Mouse (Mus musculus) thymus, adult 18-20 months (tissue): Measurements from ENCODE around the gene Grid2.
"Not testable (repeated sequence)": the region's sequence is repeated elsewhere in the genome, so short reads cannot be mapped to it uniquely, and the experiment has no call there.

Experiments used
- DNase-seq, 2 experiments: peaks; one replicate each; pipeline ENCODE4 v3.0.0; 2022; ENCODE audit warnings: mixed read lengths in 2 of 2

Gene Grid2

GRCm38 (mm10) chr6:63255826-63256555 is at the start of gene Grid2:
Gene Grid2 (plus strand): TSS chr6:63255876.
- no peak for DNase-seq

- no peak for DNase-seq
Measured at GRCm38 (mm10) chr6:63250738-63251137, 4.9 kb upstream of the Grid2 start.

- no peak for DNase-seq
Measured at GRCm38 (mm10) chr6:63256556-63257405, 1.1 kb downstream of the Grid2 start.

DNA sequence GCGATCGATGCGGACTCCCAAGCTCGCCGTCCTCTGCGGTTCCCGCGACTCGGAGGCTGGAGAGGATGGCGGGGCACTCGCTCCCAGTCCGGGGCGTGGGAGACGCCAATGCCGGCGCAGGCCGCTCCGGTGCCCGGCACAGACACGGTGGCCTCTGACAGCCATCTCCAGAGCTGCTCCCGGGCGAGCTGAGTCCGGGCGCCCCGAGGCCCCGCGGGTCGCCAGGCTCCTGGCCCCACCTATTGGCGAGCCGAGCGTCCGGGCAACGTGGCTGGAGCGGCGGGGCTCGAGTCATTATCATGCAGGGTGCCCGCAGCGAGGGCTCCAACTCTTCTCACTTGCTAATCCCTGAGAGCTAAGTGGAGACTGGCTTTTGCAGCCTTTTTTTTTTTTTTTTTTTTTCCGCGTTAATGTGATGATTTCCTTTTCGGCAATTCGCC is 1.8 kb downstream of the Grid2 start:
- no peak for DNase-seq

DNA sequence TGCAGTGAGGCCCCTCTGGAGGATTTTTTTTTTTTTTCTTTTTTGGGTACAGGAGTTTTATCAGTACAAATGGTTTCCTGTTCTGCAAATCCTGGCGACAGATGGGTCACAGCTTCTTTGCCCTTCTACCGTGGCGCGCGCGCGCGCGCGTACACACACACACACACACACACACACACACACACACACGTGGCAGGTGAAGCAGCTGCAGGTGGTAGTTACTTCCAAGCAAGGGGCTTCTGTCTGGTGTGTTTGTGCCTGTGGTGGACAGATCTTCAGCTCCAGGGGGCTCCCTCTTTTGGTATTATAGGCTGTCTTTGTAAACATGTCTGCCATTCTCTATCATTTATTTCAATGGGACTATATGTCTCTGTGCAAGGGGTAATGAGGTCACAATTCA is 2.2 kb downstream of the Grid2 start:
- no peak for DNase-seq

DNA sequence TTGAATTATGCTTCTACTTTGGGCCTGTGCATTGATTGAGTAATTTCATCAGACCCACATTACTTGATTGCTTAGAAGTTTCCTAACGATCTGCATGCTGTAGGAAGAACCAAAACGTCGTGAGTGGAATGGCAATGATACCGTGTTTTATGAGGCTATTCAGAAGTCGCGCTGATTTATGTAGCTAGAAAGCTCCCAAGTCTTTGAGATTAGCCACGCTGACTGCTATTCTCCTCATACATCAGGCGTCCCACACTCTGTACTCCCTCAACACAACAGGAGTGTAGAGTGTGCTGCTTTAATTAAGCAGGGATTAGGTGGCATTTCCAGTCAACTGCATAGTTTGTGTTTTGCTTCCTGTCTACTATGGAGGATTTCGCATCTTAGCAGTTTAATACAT is 4.1 kb downstream of the Grid2 start:
- DNase-seq, result no peak

GRCm38 (mm10) chr6:63284419-63284818 is 28.7 kb downstream of the Grid2 start:
- DNase-seq, result no peak

GRCm38 (mm10) chr6:63342438-63343004 is 86.8 kb downstream of the Grid2 start:
- no peak for DNase-seq

- DNase-seq, result no peak
Measured at GRCm38 (mm10) chr6:63347015-63347414, 91.3 kb downstream of the Grid2 start.

DNA sequence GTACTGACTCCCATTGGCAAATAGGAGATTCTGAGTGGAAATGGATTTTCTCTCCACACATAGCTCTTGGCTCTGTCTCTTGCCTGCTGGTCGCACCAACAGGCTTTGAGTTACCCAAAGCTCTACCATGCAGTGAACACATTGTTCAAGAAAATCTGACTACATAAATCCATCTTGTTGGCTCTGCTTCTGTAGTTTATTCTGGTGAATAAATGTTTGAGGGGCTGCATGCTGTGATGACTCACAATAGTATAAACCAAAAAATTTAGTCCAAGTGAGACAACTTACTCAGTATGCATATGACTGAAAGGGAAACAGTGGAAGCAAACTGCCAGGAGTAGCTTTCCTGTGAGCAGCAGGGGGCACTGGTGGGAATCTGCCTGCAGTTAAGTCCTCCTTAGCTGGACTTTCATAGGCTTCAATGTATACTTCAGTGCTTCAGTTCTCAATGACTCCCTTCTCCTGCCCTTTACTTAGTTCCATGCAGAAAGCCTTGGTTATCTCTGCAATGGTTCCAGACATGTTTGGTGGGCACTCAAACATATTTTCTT is 125.5 kb downstream of the Grid2 start:
- DNase-seq, result no peak

DNA sequence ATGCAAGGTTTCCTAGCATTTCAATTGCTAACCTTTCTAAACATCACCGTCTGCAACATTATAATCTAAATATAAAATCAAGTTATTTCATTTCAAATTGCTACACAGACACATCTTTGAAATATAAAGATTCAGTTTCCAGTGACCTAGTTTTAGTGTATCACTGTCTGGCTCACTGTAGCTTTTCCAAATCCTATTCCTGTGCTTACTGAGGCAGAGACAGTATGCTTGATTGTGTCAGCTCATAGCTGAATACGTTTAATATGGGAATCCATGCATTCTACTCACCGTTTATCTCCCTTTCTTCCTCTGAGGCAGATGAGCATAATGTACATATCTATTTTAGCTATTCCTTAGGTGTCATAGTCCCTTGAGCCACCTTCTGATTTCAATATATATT is 146.0 kb downstream of the Grid2 start:
- DNase-seq, result no peak

DNA sequence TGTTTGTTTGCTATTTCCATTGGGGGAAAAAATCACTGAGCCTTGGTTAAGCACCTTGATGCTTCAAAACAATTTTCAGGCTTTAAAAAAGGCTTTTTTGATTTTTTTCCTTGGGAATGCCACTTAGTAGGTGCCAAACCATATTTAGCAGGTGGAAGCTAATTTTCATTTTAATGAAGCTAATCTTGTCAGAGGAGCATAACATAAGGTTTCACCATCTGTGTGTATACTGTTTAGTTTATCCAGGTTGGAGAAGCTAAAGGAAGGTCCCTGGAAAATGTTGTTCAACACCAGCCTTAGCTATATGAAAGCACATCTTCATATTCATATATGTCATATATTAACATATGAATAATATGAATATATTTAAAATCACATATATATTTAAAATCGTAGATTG is 161.9 kb downstream of the Grid2 start:
- no peak for DNase-seq

DNA sequence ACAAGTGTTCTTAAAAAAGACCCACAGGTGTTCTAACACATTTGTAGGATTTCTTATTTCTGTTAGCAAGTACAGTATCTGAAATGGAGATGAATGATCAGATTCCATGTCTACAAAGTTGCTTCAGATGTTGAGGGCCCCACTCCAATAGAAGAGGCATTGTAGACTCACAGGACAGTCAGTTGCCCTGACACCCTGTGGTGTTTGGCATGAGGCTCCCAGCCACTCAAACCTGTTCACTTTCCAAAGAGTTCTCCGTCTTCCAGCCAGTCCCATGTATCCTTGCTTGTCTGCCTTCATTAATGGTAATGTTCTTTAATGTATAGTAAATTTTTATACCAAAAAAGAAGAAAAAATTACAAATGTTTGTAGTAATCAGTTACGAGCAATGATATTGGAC is 177.1 kb downstream of the Grid2 start:
- DNase-seq, result no peak

DNA sequence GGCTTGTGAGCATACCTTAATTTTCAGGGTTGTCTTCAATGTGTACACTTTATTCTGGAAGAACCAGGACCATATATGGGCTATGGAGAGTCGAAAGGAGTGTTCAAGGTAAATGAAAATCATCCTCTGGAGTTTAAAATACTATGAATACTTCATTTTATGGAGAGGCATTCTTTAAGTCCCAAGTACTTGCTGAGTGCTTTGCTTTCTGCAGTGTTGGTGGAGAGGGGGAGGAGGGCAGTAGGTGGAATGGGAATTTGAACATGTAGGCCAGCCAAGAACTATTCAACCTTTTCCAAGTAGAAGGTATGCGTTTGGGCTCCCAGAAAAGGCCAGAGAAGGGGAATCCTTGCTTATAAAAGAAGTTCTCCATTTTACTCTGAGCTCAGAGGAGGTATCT is 192.5 kb downstream of the Grid2 start:
- DNase-seq, result no peak

DNA sequence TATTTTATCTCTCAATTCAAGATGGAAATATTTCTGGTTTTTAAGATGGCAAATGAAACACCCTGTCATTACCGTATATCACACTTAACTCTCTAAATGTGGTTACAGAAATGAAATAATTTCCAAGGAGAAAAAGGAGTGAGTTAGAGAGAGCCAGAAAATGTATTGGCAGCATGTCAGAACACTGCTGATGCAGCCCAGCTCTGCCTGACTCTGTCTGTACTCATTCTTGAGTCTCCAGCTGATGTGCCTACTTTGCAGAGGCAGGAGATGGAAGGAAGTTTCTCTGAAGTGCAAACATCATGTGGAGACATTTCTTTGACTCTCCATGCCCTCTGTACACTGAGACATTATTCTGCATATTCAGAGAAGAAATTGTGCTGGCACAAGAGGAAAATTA is 226.5 kb downstream of the Grid2 start:
- no peak for DNase-seq

DNA sequence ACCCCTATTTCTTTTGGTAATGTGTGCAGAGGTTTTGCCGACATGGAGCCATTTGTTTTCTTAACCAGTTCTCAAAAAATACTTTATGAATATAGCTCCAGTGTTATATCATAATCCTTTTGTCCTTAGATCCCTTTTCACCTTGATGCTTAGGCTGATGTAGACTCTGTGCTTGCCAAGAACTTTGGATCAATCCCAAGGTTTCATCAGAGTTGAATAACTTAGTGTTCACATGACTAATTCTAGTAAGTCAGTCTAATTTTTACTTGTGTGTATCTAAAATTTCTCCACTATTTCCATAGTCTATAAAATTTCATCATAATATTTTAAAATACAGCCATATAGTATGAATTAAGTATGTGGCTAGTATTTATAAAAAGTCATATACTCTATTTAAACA is 259.3 kb downstream of the Grid2 start:
- no peak for DNase-seq

DNA sequence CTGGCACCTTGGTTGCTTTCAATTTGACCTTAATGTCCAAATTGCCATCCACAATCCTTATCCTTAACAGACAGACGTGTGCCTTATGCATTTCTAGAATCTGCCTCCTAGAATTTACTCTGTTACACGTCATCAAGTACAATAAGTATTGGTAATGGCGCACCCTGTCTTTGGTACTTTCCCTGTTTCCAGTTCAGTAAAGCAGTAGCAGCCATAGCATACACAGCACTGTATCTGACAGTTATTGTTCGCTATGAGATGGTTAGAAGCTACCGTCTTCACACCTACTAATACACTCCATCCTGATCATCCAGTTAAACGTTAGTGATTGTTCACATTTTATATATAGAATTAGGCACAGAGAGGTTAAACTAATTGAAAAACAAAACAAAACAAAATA is 260.3 kb downstream of the Grid2 start:
- DNase-seq, result no peak

DNA sequence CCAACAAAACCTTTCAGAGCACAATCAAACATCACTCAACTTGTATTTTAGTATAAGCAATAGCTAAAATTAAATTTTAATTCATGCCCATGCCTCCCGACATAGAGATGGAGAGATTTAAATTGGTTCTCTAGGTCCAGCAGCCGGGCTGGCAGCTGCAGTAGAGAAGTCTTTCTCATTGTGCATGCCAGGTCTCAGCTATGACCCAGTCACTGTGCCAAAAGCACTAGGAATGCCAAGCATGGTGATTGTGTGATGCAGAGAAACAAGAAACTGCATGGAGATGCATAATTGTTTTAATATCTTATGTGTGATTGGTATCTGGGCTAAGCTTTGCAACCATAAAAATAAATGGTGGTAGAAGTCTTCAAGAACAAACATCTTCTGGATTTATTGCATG is 276.1 kb downstream of the Grid2 start:
- no peak for DNase-seq

DNA sequence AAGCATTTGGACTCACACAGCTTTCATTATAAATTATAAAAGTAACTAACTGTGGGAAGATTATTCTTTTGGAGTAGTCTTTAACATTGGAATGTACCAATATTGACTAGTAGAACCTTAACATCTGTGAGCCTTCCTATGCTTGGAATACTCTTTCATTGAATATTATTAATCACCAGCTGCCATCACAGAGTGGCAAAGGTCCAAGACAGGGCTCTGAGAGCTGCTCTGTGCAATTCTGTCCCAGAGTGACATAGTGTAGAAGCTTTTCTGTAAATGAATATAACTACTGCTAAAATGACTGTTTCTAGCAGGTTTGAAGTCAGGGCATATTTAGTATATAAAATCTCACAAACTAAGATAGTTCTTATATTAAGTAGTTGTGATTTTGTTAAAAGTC is 277.2 kb downstream of the Grid2 start:
- DNase-seq, result no peak

- DNase-seq, result no peak
Measured at GRCm38 (mm10) chr6:63547741-63548140, 292.1 kb downstream of the Grid2 start.

DNA sequence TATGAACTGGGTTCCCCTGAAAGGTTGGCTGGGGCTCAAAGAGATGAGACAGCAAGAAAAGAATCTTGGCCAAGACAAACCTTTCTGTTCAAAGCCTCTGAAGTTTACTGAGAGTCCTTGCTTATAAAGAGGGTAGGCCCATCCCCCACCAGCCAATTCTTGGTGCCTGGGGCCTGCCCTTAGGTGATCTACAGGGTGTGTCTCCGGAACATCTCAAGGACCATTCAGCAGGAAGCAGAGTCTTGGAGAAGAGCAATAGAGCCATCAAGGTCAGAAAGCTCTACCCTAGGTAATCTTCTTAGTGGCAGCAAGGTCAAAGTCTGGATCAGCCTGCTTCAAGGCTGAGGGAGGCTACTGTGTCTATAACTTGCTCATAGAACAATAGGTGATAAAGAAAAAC is 313.1 kb downstream of the Grid2 start:
- not testable (repeated sequence) for DNase-seq

- DNase-seq, result no peak
Measured at GRCm38 (mm10) chr6:63590681-63591080, 335.0 kb downstream of the Grid2 start.

DNA sequence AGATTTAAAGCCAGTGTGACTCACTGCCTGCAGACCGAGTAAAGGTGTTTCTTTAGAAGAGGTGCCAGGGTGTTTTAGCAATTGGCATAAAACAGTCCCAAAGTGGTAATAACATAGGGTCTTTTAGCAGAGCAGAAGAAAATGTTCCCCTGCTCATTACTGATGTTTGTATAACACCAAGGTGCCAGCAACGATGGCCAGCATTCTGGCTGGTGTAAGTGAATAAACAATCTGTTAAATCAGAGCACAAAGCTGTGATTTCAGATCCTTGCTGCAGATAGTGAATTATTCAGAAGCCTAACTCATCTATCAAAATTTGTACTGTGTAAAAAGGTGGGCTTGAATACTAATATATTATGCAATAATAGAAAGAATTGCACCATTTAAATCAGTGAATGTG is 353.9 kb downstream of the Grid2 start:
- DNase-seq, result no peak

DNA sequence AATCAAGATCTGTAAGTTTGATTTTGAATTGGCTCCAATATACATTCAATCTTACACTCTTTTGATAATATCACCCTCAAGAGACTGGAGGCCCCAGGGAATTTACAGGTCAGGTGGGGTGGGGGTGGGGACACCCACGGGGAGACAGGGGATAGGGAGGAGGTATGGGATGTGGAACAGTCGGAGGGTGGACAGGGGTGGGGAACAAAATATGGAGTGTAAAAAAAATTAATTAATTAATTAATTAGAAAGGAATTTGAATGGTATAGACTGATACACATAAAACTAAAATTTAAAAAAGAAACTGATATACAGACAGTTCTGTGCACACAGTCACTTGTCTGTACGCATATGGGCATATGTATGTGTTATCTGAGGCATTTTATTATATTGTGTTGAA is 380.3 kb downstream of the Grid2 start:
- DNase-seq, result no peak
